Mouse (Mus musculus) MEL (cell line): ENCODE results near the gene Cort. TPM values are rescaled to one million over a fixed set of nuclear protein-coding genes. Genes with fewer than 3 reads are reported as not detected.

ENCODE experiments used
- DNase-seq: peaks from one replicate; pipeline ENCODE4 v3.0.0; 2011; ENCODE audit warnings: low read depth, low spot score
- H3K27ac ChIP-seq: 2 replicates; pipeline ENCODE4 v1.5.1; 2012; ENCODE audit warnings: low read depth, mild to moderate bottlenecking, control low read depth, low read length, moderate library complexity; ENCODE audit not compliant: control insufficient read depth
- H3K27me3 ChIP-seq, 2 experiments: fragments of 150-350 bp in 1 of 2; sonication (generic) in 1 of 2; 2 replicates each; pipeline ENCODE4 v1.6.1; 2012; ENCODE audit warnings: low read length in 2 of 2, mild to moderate bottlenecking in 2 of 2, improper control_type of control experiment in 1 of 2, moderate library complexity in 1 of 2; ENCODE audit not compliant: insufficient read depth in 2 of 2, control insufficient read depth in 1 of 2
- H3K36me3 ChIP-seq, 2 experiments: 2 replicates each; pipeline ENCODE4 v1.6.1; 2012 to 2014; ENCODE audit warnings: low read length in 2 of 2, improper control_type of control experiment in 1 of 2, inconsistent platforms in 1 of 2, mild to moderate bottlenecking in 1 of 2; ENCODE audit not compliant: insufficient read depth in 2 of 2, control insufficient read depth in 1 of 2
- H3K4me1 ChIP-seq, 2 experiments: fragments of 150-350 bp in 1 of 2; sonication (generic) in 1 of 2; 2 replicates each; pipeline ENCODE4 v1.6.1; 2012; ENCODE audit warnings: low read length in 2 of 2, improper control_type of control experiment in 1 of 2, mild to moderate bottlenecking in 1 of 2; ENCODE audit not compliant: insufficient read depth in 2 of 2, control insufficient read depth in 1 of 2
- H3K4me3 ChIP-seq, 2 experiments: fragments of 150-350 bp in 1 of 2; sonication (generic) in 1 of 2; 2 replicates each; pipeline ENCODE4 v1.5.1; 2012; ENCODE audit warnings: low read depth in 2 of 2, low read length in 2 of 2, mild to moderate bottlenecking in 2 of 2, moderate library complexity in 2 of 2, control low read depth in 1 of 2, improper control_type of control experiment in 1 of 2; ENCODE audit not compliant: control insufficient read depth in 1 of 2, insufficient read depth in 1 of 2
- H3K79me2 ChIP-seq: 2 replicates; pipeline ENCODE4 v1.6.1; 2012; ENCODE audit warnings: mild to moderate bottlenecking, low read length, moderate library complexity; ENCODE audit not compliant: control insufficient read depth, poor library complexity, insufficient read depth
- H3K9ac ChIP-seq: 2 replicates; pipeline ENCODE4 v1.6.1; 2012; ENCODE audit warnings: low read depth, mild to moderate bottlenecking, control low read depth, low read length, moderate library complexity; ENCODE audit not compliant: control insufficient read depth, poor library complexity, severe bottlenecking
- H3K9me3 ChIP-seq: fragments of 150-350 bp; sonication (generic); replicated peaks from 2 replicates; pipeline ENCODE4 v1.6.1; 2012; ENCODE audit warnings: mild to moderate bottlenecking, low read length, improper control_type of control experiment, moderate library complexity; ENCODE audit not compliant: insufficient read depth
- CHD1 ChIP-seq: IDR thresholded peaks from 2 replicates; pipeline ENCODE4 v1.6.1; 2012; ENCODE audit warnings: low read depth, mild to moderate bottlenecking, inconsistent platforms, low read length, improper control_type of control experiment
- CHD2 ChIP-seq: IDR thresholded peaks from 2 replicates; pipeline ENCODE4 v1.6.1; 2011; ENCODE audit warnings: low read length, improper control_type of control experiment
- CTCF ChIP-seq, 3 experiments: IDR thresholded peaks in 2 of 3; conservative IDR thresholded peaks in 1 of 3; 2 replicates each; pipeline ENCODE4 v1.5.1; 2011 to 2012; ENCODE audit warnings: low read length in 3 of 3, low read depth in 2 of 3, mild to moderate bottlenecking in 2 of 3, improper control_type of control experiment in 1 of 3, inconsistent platforms in 1 of 3, mixed read lengths in 1 of 3, moderate library complexity in 1 of 3; ENCODE audit not compliant: control insufficient read depth in 1 of 3, insufficient read depth in 1 of 3, poor library complexity in 1 of 3, severe bottlenecking in 1 of 3
- E2F4 ChIP-seq: IDR thresholded peaks from 2 replicates; pipeline ENCODE4 v1.6.1; 2011; ENCODE audit warnings: low read depth, low read length, improper control_type of control experiment, borderline replicate concordance
- ELF1 ChIP-seq: IDR thresholded peaks from 2 replicates; pipeline ENCODE4 v1.6.1; 2014; ENCODE audit warnings: low read depth, mild to moderate bottlenecking, inconsistent platforms, low read length, improper control_type of control experiment, moderate library complexity
- EP300 ChIP-seq, 2 experiments: IDR thresholded peaks; 2 replicates each; pipeline ENCODE4 v1.6.1; 2011; ENCODE audit warnings: improper control_type of control experiment in 2 of 2, low read length in 2 of 2, low read depth in 1 of 2, mild to moderate bottlenecking in 1 of 2
- ETS1 ChIP-seq: IDR thresholded peaks from 2 replicates; pipeline ENCODE4 v1.6.1; 2012; ENCODE audit warnings: low read depth, mild to moderate bottlenecking, inconsistent platforms, low read length, improper control_type of control experiment, moderate library complexity
- GABPA ChIP-seq: IDR thresholded peaks from 2 replicates; pipeline ENCODE4 v1.6.1; 2012; ENCODE audit warnings: low read depth, mild to moderate bottlenecking, inconsistent platforms, low read length, improper control_type of control experiment, moderate library complexity
- GATA1 ChIP-seq: IDR thresholded peaks from 2 replicates; pipeline ENCODE4 v1.6.1; 2011; ENCODE audit warnings: low read depth, low read length, improper control_type of control experiment
- HCFC1 ChIP-seq: IDR thresholded peaks from 2 replicates; pipeline ENCODE4 v1.6.1; 2012; ENCODE audit warnings: low read depth, mild to moderate bottlenecking, inconsistent platforms, low read length, improper control_type of control experiment, moderate library complexity
- MEF2A ChIP-seq: IDR thresholded peaks from 2 replicates; pipeline ENCODE4 v1.6.1; 2014; ENCODE audit warnings: low read depth, mild to moderate bottlenecking, inconsistent platforms, low read length, improper control_type of control experiment; ENCODE audit not compliant: poor library complexity, insufficient replicate concordance, severe bottlenecking; ENCODE audit errors: extremely low read depth
- MXI1 ChIP-seq: IDR thresholded peaks from 2 replicates; pipeline ENCODE4 v1.6.1; 2011; ENCODE audit warnings: mild to moderate bottlenecking, low read depth, low read length, improper control_type of control experiment
- MYC ChIP-seq: IDR thresholded peaks from 2 replicates; pipeline ENCODE4 v1.6.1; 2011; ENCODE audit warnings: low read depth, mild to moderate bottlenecking, low read length, improper control_type of control experiment, moderate library complexity
- NELFE ChIP-seq: IDR thresholded peaks from 2 replicates; pipeline ENCODE4 v1.6.1; 2011; ENCODE audit warnings: low read depth, low read length, improper control_type of control experiment
- NRF1 ChIP-seq: IDR thresholded peaks from 2 replicates; pipeline ENCODE4 v1.6.1; 2014; ENCODE audit warnings: low read depth, mild to moderate bottlenecking, inconsistent platforms, low read length, improper control_type of control experiment, moderate library complexity; ENCODE audit not compliant: poor library complexity, insufficient read depth, severe bottlenecking
- POLR2A ChIP-seq, 2 experiments: IDR thresholded peaks; 2 replicates each; pipeline ENCODE4 v1.6.1; 2011 to 2012; ENCODE audit warnings: low read length in 2 of 2, mild to moderate bottlenecking in 2 of 2, control low read depth in 1 of 2, improper control_type of control experiment in 1 of 2, low read depth in 1 of 2, moderate library complexity in 1 of 2; ENCODE audit not compliant: control insufficient read depth in 1 of 2, insufficient read depth in 1 of 2, poor library complexity in 1 of 2
- RAD21 ChIP-seq: IDR thresholded peaks from 2 replicates; pipeline ENCODE4 v1.6.1; 2011; ENCODE audit warnings: mild to moderate bottlenecking, low read depth, low read length, improper control_type of control experiment
- RCOR1 ChIP-seq: IDR thresholded peaks from 2 replicates; pipeline ENCODE4 v1.6.1; 2012; ENCODE audit warnings: low read depth, mild to moderate bottlenecking, inconsistent platforms, low read length, improper control_type of control experiment
- SIN3A ChIP-seq: IDR thresholded peaks from 2 replicates; pipeline ENCODE4 v1.6.1; 2012; ENCODE audit warnings: low read length, improper control_type of control experiment, inconsistent platforms
- SMC3 ChIP-seq: IDR thresholded peaks from 2 replicates; pipeline ENCODE4 v1.6.1; 2011; ENCODE audit warnings: low read depth, low read length, improper control_type of control experiment
- TAL1 ChIP-seq: IDR thresholded peaks from 2 replicates; pipeline ENCODE4 v1.6.1; 2012; ENCODE audit warnings: mild to moderate bottlenecking, inconsistent platforms, low read length, moderate library complexity, mixed read lengths
- TBP ChIP-seq: IDR thresholded peaks from 2 replicates; pipeline ENCODE4 v1.8.0; 2011; ENCODE audit warnings: low read depth, low read length, improper control_type of control experiment
- UBTF ChIP-seq: IDR thresholded peaks from 2 replicates; pipeline ENCODE4 v1.6.1; 2012; ENCODE audit warnings: low read depth, mild to moderate bottlenecking, inconsistent platforms, low read length, improper control_type of control experiment, moderate library complexity, borderline replicate concordance; ENCODE audit not compliant: insufficient read depth
- USF2 ChIP-seq, 2 experiments: IDR thresholded peaks; 2 replicates each; pipeline ENCODE4 v1.6.1; 2011 to 2012; ENCODE audit warnings: improper control_type of control experiment in 2 of 2, low read length in 2 of 2, borderline replicate concordance in 1 of 2, inconsistent platforms in 1 of 2, low read depth in 1 of 2, mild to moderate bottlenecking in 1 of 2; ENCODE audit not compliant: insufficient read depth in 1 of 2
- ZC3H11A ChIP-seq: IDR thresholded peaks from 2 replicates; pipeline ENCODE4 v1.6.1; 2012; ENCODE audit warnings: low read depth, mild to moderate bottlenecking, inconsistent platforms, low read length, improper control_type of control experiment
- ZKSCAN1 ChIP-seq: IDR thresholded peaks from 2 replicates; pipeline ENCODE4 v1.6.1; 2012; ENCODE audit warnings: low read depth, mild to moderate bottlenecking, inconsistent platforms, low read length, improper control_type of control experiment, moderate library complexity
- ZMIZ1 ChIP-seq: IDR thresholded peaks from 2 replicates; pipeline ENCODE4 v1.6.1; 2012; ENCODE audit warnings: low read depth, mild to moderate bottlenecking, inconsistent platforms, low read length, improper control_type of control experiment, moderate library complexity
- polyA plus RNA-seq, 2 experiments: library from polyadenylated mRNA; stranded (reverse) in 1 of 2; unstranded in 1 of 2; fragments of >175 nt in 1 of 2; fragments of >200 nt in 1 of 2; gene quantifications; 2 replicates each; pipeline versions ENCODE4 v1.2.1 to v1.2.4; 2012; ENCODE audit warnings: low replicate concordance in 2 of 2, low read depth in 1 of 2; ENCODE audit not compliant: insufficient read length in 2 of 2, insufficient read depth in 1 of 2, missing spikeins in 1 of 2
- total RNA-seq: library from RNA; depleted of rRNA; stranded (reverse); fragments of 300-350 nt; gene quantifications from 2 replicates; pipeline ENCODE4 v1.2.3, GENCODE M21; 2012

The Cort gene
- total and polyA plus RNA-seq, 3 experiments = 0.39 to 2.0 TPM; not detected in 1

GRCm38 (mm10) chr4:149136982-149137770 is 10.6 kb upstream of the Cort start, which contains the start of gene Cenps:
Gene Cenps, minus strand, starts transcription at chr4:149137629.
- peaks cover 7% of the 10 kb centered on the region for H3K79me2 ChIP-seq

GRCm38 (mm10) chr4:149136116-149136850 is 9.7 kb upstream of the Cort start:
- no peaks in the 10 kb centered on the region for H3K27me3 ChIP-seq
- H3K9ac ChIP-seq = peak overlapping the region; percentile 91
- DNase-seq = peak; percentile 40
- no peaks in the 10 kb centered on the region for H3K9me3 ChIP-seq
- H3K4me1 ChIP-seq = peaks cover 2 to 7% of the 10 kb centered on the region in 2 experiments; a peak in 3 of 4 replicates
- peak overlapping the region; percentile 83; the same call in 1 of the 2 replicates for H3K27ac ChIP-seq
- H3K4me3 ChIP-seq = peak overlapping the region; percentile 81 to 86
- TF ChIP-seq TBP (peak; percentile 90), GABPA (no peak), GATA1 (no peak), CHD2 (no peak), MEF2A (no peak), E2F4 (no peak)
- H3K79me2 ChIP-seq = peaks cover 7% of the 10 kb centered on the region
- peaks cover 0 to 2% of the 10 kb centered on the region in 2 experiments; a peak in 3 of 4 replicates for H3K36me3 ChIP-seq

More at GRCm38 (mm10) chr4:149136982-149137770, 10.6 kb upstream of the Cort start, which contains the start of gene Cenps:
- peaks cover 0 to 2% of the 10 kb centered on the region in 2 experiments; a peak in 3 of 4 replicates for H3K36me3 ChIP-seq
- peak within 1 kb of the TSS; percentile 91 for H3K9ac ChIP-seq
- H3K27me3 ChIP-seq = no peaks in the 10 kb centered on the region
- H3K4me1 ChIP-seq = peaks cover 2 to 7% of the 10 kb centered on the region in 2 experiments; a peak in 3 of 4 replicates
- peak within 1 kb of the TSS; percentile 83 for H3K27ac ChIP-seq
- no peak; the same call in 1 of the 2 replicates for TF ChIP-seq NELFE
- TF ChIP-seq RCOR1 = no peak
- no peak for TF ChIP-seq MXI1
- peak; percentile 82 for TF ChIP-seq HCFC1
- TF ChIP-seq ETS1 = no peak
- no peak for TF ChIP-seq MYC
- TF ChIP-seq ELF1 = no peak
- no peak for TF ChIP-seq ZMIZ1
- peak; percentile 21; the same call in 1 of the 2 replicates for TF ChIP-seq SIN3A
- peak; percentile 37 to 69; a peak in 1 of 4 replicates for TF ChIP-seq POLR2A (IDR thresholded peaks at IDR 0.05; ENCODE audit: control insufficient read depth in 1 of 2, insufficient read depth in 1 of 2, low read depth in 1 of 2, low read length in 2 of 2, poor library complexity in 1 of 2)
- peak; percentile 93; the same call in 1 of the 2 replicates for TF ChIP-seq E2F4
- peak; percentile 60 to 85 (median 69) for TF ChIP-seq CTCF (IDR thresholded peaks at IDR 0.05 in 2 of 3, conservative IDR thresholded peaks at IDR 0.05 in 1 of 3; ENCODE audit: control insufficient read depth in 1 of 3, insufficient read depth in 1 of 3, low read depth in 2 of 3, low read length in 3 of 3, poor library complexity in 1 of 3, severe bottlenecking in 1 of 3)
- no peak for TF ChIP-seq ZKSCAN1
- no peak for TF ChIP-seq UBTF
- peak; percentile 77 for TF ChIP-seq NRF1
- TF ChIP-seq CHD1 = no peak
- TF ChIP-seq USF2 (IDR thresholded peaks at IDR 0.05; ENCODE audit: borderline replicate concordance in 1 of 2, insufficient read depth in 1 of 2, low read depth in 1 of 2, low read length in 2 of 2) = no peak
- TF ChIP-seq TAL1 = no peak
- TF ChIP-seq ZC3H11A = no peak
- no peak for TF ChIP-seq EP300 (IDR thresholded peaks at IDR 0.05; ENCODE audit: low read depth in 1 of 2, low read length in 2 of 2)
- TF ChIP-seq GATA1 = no peak
- TF ChIP-seq RAD21 = no peak
- TF ChIP-seq SMC3 = peak; percentile 49
- peak; percentile 93 for DNase-seq
- peak within 1 kb of the TSS; percentile 81 to 86 for H3K4me3 ChIP-seq
- H3K9me3 ChIP-seq = no peaks in the 10 kb centered on the region
